Mouse (Mus musculus) macrophage (primary cell): ENCODE data around the gene Taf3. TPM values are rescaled to one million over a fixed set of nuclear protein-coding genes. Genes with fewer than 3 reads are reported as not detected.

ENCODE experiments used
- H3K27ac ChIP-seq: fragments of 350-480 bp; formaldehyde crosslinking; 2 replicates; pipeline ENCODE4 v1.9.0; 2021
- H3K36me3 ChIP-seq: fragments of 350-480 bp; formaldehyde crosslinking; 2 replicates; pipeline ENCODE4 v1.9.0; 2021; ENCODE audit errors: inconsistent target
- H3K4me3 ChIP-seq: fragments of 350-480 bp; formaldehyde crosslinking; 2 replicates; pipeline ENCODE4 v1.9.0; 2021; ENCODE audit errors: inconsistent target
- H3K79me2 ChIP-seq: fragments of 350-480 bp; formaldehyde crosslinking; 2 replicates; pipeline ENCODE4 v1.9.0; 2021; ENCODE audit errors: inconsistent target
- WGBS: methylation state at CpG from one replicate; pipeline ENCODE4 v1.1.7; 2026; ENCODE audit warnings: inconsistent platforms; ENCODE audit not compliant: missing documents; 5-methylcytosine and 5-hydroxymethylcytosine counted together
- polyA plus RNA-seq: library from polyadenylated mRNA; stranded (reverse); fragments of 250-400 nt; gene quantifications from 3 replicates; pipeline ENCODE4 v1.2.4, GENCODE M21; 2018; ENCODE audit warnings: inconsistent platforms

Gene Taf3
- polyA plus RNA-seq, 1 experiment from 2014 or later = 15.9 TPM

DNA sequence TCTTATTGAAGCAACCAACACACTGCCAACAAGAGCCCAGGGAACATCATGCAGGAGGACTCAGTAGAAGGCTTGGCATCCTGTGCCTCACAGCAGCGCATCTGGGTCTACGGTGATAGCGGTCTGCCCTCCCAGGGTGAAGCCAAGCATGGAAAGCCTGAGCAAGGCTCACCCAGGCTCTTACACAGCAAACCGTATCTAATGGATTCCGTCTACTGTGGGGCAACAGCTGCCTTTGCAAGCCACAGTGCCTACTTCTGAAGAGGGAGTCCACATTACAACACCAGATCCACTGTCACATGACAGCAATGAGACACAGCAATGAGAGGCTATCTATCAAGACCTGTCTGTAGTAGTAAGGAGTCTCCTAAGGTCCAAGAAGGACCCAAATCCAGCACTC, 52.3 kb downstream of the Taf3 start:
- Histone ChIP-seq H3K4me3 (no peak overlapping the region), H3K27ac (no peak overlapping the region), H3K36me3 (no peaks in the 10 kb centered on the region), H3K79me2 (no peaks in the 10 kb centered on the region; the same call in 1 of the 2 replicates)
- WGBS = 94% methylated on average over 5 of the region's 5 CpGs

DNA sequence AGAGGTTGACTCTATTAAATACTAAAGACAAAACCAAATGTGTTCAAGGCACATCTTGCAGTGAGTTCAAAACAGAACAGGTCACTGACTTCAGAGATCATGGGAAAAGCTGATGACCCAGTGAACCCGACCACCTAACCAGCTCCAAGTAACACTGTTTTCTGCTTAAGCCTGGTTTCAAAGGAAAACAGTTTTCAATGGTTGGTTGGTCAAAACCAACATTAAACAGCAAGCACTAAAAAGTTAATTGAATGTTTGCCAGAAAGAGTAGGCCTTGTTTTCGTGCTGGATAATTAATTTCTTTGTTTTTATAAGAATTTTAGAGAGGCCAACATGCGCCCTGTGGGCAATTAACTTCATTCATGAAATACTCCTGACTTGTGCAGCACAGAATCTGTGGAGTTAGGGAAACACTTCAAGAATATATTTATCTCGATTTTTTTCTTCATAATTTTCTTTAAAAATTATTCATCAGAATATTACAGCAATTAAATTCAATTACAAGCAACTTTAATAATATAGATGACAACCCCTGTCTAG, 57.6 kb downstream of the Taf3 start:
- H3K27ac ChIP-seq = no peak overlapping the region
- H3K79me2 ChIP-seq = no peaks in the 10 kb centered on the region; the same call in 1 of the 2 replicates
- 89% methylated on average over 4 of the region's 4 CpGs for WGBS
- H3K4me3 ChIP-seq = no peak overlapping the region
- H3K36me3 ChIP-seq = no peaks in the 10 kb centered on the region

DNA sequence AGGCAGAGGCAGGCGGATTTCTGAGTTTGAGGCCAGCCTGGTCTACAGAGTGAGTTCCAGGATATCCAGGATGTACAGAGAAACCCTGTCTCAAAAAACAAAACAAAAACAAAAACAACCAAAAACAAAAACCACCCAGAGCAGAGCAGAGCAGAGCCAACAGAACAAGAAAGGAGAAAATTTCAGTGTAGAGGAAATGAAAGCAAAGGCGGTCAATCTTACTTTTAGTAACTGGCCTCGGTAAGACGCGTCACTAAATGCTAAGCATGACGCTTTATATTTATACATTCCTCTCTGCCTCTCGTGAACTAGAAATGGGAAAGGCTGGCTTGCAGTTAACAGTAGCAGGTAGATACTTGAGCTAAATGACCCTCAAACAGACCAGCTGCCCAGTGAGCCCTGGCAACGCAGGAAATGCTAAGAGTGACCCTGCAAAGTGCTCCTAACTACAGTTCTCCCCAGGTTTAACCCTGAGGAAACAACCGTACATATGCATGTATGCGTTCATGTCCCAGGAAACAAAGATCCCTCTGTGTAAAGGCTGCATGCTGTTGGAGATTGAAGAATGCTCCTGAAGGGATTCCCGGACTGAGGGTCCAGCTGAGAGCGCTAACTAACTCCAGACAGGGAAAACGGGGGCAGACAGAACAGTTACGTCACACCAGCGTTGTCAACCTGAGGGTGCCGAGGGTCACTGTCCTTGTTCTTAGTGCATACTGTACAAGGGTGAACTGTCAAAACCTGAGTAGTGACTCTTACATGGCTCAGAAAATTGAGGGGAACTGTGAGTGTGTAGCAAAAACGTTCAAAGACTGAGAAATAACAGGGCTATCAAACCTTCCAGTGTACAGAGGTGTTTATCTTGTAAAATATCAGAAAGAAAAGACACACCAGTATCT, 58.5 kb downstream of the Taf3 start:
- Histone ChIP-seq H3K4me3 (no peak overlapping the region), H3K36me3 (no peaks in the 10 kb centered on the region), H3K79me2 (no peaks in the 10 kb centered on the region; the same call in 1 of the 2 replicates), H3K27ac (no peak overlapping the region)
- WGBS = 83% methylated on average over 16 of the region's 17 CpGs

DNA sequence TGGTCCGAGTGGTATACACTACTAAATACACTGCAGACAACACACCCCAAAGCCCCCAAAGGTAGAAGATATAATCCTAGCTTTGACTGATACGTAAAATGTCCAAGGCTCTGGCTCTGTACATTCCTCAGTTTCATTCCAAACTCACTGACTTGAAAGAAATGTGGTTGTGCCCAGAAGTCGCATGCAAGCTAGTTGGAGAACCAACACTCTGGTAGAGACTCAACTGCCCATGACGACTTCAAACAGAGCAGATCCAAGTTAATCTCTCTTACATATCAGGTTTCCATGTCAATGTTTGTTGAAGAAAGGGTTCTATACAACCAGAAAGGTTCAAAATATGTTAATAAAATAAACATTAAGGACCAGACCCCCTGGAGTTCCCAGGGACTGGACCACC, 60.1 kb downstream of the Taf3 start:
- H3K36me3 ChIP-seq = no peaks in the 10 kb centered on the region
- 94% methylated on average over 4 of the region's 4 CpGs for WGBS
- H3K79me2 ChIP-seq = no peaks in the 10 kb centered on the region
- no peak overlapping the region for H3K4me3 ChIP-seq
- no peak overlapping the region for H3K27ac ChIP-seq

DNA sequence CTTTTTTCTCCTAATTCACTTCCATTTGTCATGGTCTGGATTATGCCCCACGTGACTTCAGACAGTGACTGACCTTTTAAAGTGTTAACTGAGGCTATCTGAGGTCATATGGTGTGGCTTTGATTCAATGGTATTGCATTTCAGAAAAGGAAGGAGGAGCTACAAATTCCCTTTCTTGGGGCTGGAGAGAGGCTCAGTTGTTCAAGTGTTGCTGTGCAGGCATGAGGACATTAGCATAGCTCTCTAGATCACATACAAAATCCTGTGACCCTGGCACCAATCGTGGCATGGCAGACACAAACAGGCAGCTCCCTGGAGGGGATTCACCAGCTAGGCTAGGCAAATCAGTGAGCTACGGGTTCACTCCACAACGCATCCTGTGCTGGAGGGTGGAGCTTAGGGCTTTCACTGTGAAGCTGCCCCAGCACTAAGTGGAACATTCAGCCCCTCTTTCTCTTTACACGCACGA, 62.4 kb downstream of the Taf3 start:
- 43% methylated on average over 6 of the region's 6 CpGs for WGBS
- no peak overlapping the region for H3K4me3 ChIP-seq
- H3K27ac ChIP-seq = no peak overlapping the region
- H3K79me2 ChIP-seq = no peaks in the 10 kb centered on the region
- H3K36me3 ChIP-seq = no peaks in the 10 kb centered on the region

DNA sequence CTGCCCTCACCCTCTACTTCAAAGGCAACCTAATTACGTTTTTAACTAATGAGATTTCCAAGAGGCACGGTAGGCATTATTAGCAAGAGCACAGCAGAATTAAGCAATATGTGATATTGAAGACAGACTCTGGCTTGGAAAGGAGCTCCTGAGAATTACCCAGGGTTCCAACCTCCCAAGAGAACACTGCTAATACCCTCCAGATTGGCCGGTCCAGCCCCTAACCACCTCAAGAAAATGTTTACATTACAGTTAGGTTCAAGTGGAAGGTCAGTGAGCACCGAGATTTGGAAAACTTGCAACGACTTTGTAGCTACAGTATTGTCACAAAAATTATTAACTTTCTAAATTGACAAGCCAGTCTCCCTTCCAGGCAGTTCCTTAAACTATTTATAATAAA, 66.0 kb downstream of the Taf3 start:
- Histone ChIP-seq H3K36me3 (no peaks in the 10 kb centered on the region), H3K27ac (no peak overlapping the region), H3K4me3 (no peak overlapping the region), H3K79me2 (no peaks in the 10 kb centered on the region)
- WGBS = 76% methylated on average over 5 of the region's 5 CpGs

DNA sequence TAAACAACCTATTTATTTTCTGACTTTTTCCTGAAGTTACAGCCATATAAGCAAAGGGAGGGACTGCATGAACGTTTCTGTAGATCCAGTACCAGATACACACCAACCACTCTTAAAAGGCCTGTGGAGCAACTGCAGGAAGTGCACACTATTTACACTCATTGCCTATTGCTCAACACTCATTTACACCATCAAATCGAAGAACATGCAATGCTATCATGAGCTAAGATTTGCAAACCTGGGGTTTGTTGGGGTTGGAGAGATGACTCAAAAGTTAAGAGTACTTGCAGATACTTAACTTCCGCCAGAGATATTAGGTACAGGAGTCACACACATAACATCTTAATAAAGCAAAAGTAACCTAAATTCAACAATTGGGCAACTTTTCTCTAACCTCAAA, 76.5 kb downstream of the Taf3 start:
- H3K27ac ChIP-seq = no peak overlapping the region
- no peak overlapping the region for H3K4me3 ChIP-seq
- H3K36me3 ChIP-seq = no peaks in the 10 kb centered on the region
- H3K79me2 ChIP-seq = no peaks in the 10 kb centered on the region
- 38% methylated on average over 3 of the region's 3 CpGs for WGBS

DNA sequence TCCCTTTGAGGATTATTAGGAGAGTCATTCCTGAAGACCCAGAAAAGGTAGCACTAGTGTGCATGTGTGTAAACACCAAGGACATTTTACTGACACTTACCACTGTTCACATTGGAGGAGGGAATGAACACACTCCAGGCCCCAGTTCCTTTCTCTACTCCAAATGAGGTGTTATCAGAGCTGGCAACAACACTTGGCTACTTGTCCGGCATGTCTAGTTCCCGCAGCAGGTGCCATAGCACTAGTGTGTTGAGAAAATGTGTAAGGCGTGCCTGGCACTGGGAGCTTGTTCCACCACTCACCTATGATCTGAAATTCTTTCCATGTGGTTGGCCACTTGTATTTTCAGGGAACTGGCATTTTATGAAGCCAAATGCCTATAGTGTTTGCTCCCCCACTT, 77.8 kb downstream of the Taf3 start:
- H3K36me3 ChIP-seq = no peaks in the 10 kb centered on the region
- H3K79me2 ChIP-seq = no peaks in the 10 kb centered on the region
- WGBS = 97% methylated on average over 3 of the region's 3 CpGs
- no peak overlapping the region for H3K27ac ChIP-seq
- H3K4me3 ChIP-seq = no peak overlapping the region

DNA sequence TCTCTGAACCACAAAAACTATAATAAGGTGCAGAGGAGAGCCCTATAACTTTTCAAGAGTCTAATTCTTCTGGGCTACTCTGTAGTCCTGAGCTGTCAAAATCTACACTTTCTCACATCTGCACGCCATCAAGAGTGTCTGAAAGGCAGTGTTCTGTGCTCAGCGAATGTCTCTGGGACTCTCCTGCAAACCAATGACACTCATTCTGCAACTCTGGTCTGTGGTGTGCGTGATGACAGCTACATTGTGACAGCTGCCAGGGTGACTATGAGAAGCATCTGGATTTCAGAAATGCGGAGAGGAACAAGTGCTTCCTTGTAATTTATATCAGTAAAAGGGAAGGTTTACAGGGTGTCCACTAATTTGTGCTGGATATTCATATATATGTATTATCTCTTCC, 78.2 kb downstream of the Taf3 start:
- Histone ChIP-seq H3K27ac (no peak overlapping the region), H3K36me3 (no peaks in the 10 kb centered on the region), H3K4me3 (no peak overlapping the region), H3K79me2 (no peaks in the 10 kb centered on the region)
- 84% methylated on average over 4 of the region's 4 CpGs for WGBS

DNA sequence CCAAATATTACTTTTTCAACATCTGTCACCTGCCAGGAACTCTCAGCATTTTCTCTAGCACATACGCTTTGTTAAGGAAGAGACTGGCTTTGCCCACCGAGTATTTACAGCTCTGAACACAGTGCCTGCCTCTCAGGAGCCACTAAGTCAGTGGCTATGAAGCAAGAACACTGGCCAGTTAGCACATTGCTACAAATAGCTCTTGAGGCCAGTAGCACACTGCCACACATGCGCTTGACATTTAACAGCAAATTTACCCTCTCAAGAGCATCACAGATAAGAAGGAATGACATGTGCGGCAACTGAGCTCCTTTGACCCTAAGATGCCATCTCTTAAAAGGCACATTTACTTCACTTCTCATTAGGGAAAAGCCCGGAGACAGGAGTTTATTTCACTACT, 78.7 kb downstream of the Taf3 start:
- Histone ChIP-seq H3K36me3 (no peaks in the 10 kb centered on the region), H3K27ac (no peak overlapping the region)
- 87% methylated on average over 5 of the region's 5 CpGs for WGBS

DNA sequence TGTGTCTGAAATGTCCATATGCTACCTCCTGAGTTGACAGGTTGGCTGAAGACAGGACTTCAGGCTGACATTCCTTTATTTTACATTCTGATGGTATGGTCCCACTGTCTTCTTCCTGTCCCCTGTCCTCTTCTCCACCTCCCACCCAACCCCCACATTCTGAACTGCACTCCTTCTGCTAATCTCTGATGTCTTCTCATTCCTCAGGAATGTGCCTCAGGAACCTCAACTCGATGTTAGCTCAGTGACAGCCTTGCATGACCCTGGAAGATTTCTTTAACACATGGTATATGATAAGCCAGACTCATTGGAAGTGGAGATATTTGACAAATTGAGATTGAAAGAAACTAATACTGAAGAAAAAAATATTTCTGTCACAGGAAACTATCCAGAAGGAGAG, 81.8 kb downstream of the Taf3 start:
- no peaks in the 10 kb centered on the region for H3K36me3 ChIP-seq
- no peak overlapping the region for H3K27ac ChIP-seq
- H3K4me3 ChIP-seq = no peak overlapping the region
- H3K79me2 ChIP-seq = no peaks in the 10 kb centered on the region; the same call in 1 of the 2 replicates
- WGBS = 85% methylated on average over 1 of the region's 1 CpGs

More for the DNA sequence above, 78.7 kb downstream of the Taf3 start:
- Histone ChIP-seq H3K79me2 (no peaks in the 10 kb centered on the region), H3K4me3 (no peak overlapping the region)

DNA sequence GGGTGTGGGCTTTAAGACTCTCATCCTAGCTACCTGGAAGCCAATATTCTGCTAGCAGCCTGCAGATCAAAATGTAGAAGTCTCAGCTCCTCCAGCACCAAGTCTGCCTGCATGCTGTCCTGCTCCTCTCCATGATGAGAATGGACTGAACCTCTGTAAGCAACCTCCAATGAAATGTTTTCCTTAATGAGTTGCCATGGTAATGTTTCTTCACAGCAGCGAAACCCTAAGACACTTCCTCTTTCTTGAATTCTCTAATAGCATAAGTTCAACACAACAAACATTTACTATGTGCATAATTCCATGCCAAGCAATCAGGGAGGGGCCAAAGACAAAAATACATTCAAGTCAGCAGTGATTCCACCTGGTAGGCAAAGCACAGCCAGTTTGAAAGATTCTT, 82.8 kb downstream of the Taf3 start:
- Histone ChIP-seq H3K79me2 (no peaks in the 10 kb centered on the region; the same call in 1 of the 2 replicates), H3K36me3 (no peaks in the 10 kb centered on the region), H3K27ac (no peak overlapping the region), H3K4me3 (no peak overlapping the region)
- 0% methylated on average over 1 of the region's 1 CpGs for WGBS

DNA sequence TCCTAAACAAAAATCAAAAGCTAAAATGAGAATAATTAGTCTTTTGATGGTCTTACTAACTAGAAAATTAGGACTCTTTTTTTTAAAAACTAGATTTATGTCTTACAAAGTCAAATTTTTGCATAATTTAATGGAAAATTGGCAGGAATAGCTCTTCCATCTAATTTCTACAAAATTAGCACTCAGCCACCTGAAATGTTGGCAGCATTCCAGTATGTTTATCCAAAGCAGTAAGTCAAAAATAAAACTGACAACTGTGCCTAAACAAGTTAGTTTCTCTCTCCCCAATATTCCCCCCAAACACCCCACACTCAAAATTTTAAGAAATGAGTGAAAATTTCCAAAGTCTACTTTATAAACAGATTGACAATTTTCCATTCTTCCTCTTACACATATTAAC, 85.5 kb downstream of the Taf3 start:
- Histone ChIP-seq H3K4me3 (no peak overlapping the region), H3K27ac (no peak overlapping the region), H3K79me2 (no peaks in the 10 kb centered on the region; the same call in 1 of the 2 replicates), H3K36me3 (no peaks in the 10 kb centered on the region)

DNA sequence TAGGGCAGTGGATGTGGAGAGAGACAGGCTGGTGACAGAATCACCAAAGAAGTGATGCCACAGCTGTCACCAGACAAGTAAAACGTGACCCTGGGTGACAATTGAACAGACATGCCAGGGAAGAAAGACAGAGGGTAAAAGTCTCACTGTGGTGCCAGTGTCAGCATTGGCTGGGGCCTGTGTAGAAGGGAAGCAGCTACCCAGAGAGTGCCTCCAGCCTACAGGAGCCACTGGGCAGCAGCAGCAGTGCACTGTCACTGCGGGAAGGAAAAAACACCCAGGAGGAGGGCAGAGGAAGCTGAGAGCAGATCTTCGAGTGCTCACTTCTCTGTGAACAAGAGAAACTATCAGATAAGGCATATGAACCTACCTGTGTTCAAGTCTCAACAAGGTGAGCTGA, 86.7 kb downstream of the Taf3 start:
- Histone ChIP-seq H3K79me2 (no peaks in the 10 kb centered on the region; the same call in 1 of the 2 replicates), H3K4me3 (no peak overlapping the region), H3K27ac (no peak overlapping the region), H3K36me3 (no peaks in the 10 kb centered on the region)
- 35% methylated on average over 3 of the region's 3 CpGs for WGBS

DNA sequence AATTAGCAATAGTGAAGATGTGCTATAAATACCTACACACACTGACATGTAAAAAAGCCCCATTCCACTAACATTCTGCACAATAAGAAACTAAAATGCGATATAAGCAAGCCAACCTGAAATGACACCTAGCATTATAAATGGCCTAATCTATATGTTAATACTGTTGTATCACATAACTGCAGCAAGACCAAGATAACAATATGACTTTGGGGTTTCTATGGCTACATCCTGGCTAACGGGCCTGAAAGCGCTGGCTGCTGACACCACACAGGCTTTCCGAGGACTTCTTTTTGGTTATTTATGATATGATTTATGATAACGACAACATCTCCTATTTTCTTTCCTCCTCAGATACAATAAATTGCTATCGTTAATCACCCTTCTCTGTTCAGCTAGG, 90.4 kb downstream of the Taf3 start:
- H3K36me3 ChIP-seq = no peaks in the 10 kb centered on the region
- 100% methylated on average over 6 of the region's 6 CpGs for WGBS
- H3K4me3 ChIP-seq = no peak overlapping the region
- no peaks in the 10 kb centered on the region; the same call in 1 of the 2 replicates for H3K79me2 ChIP-seq
- no peak overlapping the region for H3K27ac ChIP-seq
